Mouse (Mus musculus) heart, postnatal 4 days (tissue): Measurements from ENCODE around the gene 4931428F04Rik. TPM values are rescaled to one million over a fixed set of nuclear protein-coding genes. Genes with fewer than 3 reads are reported as not detected.
A peak's percentile ranks its signal among the peaks of the same experiment; 100 is the strongest.

Source experiments
- DNase-seq: peaks from one replicate; pipeline ENCODE4 v3.0.0; 2021
- total RNA-seq, 2 experiments: library from RNA; stranded (reverse); gene quantifications; 2 replicates each; pipeline ENCODE4 v1.2.3; 2021

The 4931428F04Rik gene
- total RNA-seq, result 1 to 10 TPM; 6.0 to 7.5 TPM

DNA sequence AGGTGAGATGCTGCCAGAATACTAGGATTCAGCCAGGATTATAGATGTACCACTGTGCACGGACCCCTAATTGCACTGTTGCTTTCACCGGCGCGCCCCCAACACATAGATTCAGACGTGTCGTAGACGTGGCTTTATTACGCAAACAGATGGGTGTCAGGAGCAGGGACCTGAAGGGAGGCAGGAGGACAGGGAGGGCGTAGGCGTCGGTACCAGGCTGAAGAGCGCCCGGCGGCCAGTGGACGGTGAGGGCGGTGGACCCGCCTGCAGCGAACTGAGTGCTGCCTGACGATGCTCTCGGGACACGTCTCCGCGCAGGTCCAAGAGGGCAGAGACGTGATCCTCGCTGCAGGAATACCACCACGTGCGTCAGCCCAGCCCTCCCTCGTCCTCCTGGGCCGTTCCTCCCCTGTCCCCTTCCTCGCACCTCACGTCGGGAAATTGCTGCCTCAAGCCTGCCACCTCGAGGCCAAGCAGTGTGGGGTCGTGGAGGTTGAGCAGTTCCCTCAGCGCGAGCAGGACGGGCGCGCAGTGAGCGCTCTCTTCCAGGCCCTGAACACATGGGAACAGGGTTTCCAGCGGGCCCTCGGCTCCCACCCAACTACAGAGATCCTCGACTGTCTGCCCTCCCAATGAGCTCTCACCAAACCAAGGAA lies at the start of gene 4931428F04Rik:
TSS of gene 4931428F04Rik (minus strand) at position 60 of the 656 bp plus-strand sequence.
- peak; percentile 62 for DNase-seq

DNA sequence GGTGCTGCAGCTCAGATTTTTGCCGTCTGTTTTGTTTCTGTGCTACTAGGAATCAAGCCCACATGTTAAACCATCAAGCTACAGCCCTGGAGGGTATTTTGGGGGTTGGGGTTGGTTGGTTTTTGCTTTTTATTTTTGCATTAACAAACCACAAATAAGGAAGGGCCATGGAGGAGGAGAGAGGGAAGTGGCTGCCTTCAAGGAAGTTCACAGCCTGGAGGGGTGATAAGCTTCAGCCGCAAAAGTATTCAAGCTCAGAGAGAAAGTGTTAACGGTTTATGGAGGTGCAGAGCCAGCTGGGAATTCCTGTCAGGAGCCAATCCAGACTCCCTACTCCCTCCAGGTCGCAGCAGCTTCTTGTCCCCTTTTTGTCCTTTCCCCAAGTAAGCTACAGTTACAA lies 49.3 kb upstream of the 4931428F04Rik start:
- no peak for DNase-seq

DNA sequence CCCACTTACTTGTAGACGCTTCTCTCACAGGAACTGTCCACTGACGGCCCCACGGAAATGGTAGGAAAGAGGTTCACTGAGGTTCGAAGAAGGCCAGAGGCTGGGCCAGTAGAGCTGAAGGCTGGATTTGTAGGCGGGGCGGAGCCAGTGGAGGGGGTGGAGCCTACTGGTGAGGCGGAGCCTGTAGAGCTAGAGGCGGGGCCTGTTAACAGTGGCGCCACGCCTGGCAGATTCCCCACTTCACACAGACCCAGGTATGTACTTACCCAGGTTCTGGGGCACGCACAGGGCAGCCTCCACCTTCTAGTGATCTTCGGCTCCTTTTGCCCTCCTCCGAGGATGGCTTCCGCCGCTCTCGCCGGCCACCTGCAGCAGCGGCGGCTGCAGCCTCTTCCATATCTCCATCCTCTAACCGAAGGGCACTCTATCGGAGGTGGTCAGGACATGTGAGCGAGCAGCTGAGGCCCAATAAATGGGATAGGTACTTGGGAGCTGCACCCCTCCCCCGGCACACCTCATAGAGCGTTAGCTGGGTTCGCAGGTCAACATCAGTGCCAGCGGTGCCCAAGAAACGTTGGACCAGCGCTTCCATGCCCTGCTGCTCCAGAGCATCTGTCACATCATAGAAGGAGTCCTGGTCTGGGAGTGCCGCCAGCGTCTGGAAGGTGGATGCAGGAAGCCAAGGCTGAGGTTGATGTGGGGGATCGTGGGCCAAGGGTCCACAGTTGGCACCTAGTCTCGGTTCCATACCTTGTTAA lies 46.9 kb upstream of the 4931428F04Rik start:
- DNase-seq, result no peak

DNA sequence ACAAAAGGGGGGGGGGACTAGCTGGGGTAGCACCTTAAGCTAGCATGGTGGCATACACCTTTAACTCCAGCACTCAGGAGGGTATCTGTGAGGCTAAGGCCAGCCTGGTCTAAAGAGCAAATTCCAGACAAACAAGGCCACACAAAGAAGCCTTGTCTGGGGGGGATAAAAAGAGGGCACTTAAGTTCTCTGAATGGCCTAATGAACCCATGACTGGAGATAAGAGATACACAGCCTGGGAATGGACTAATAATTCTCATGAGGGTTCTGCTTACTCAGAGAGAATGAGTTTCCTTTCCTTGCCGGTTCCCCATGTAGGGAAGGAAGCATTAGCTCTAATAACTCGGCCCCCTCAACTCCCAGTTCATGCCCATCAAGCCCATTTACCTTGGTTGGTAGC lies 42.9 kb upstream of the 4931428F04Rik start:
- DNase-seq, result no peak

DNA sequence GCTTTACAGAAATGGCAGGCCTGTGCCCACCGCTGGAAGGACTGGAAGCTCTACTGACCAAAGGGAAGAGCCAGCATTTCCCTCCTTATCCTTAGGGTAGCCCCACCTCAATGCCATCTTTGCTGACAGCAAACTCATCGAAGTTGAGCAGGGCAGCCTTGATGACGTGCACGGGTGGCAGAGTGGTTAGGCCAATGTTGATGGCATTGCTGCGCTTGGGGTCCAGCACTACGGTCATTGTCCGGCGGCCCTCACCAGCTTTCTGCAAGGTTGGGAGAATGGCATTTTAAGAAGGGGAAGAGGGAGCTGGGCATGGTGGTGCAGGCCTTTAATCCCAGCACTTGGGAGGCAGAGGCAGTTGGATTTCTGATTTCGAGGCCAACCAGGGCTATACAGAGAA lies 42.3 kb upstream of the 4931428F04Rik start:
- no peak for DNase-seq

DNA sequence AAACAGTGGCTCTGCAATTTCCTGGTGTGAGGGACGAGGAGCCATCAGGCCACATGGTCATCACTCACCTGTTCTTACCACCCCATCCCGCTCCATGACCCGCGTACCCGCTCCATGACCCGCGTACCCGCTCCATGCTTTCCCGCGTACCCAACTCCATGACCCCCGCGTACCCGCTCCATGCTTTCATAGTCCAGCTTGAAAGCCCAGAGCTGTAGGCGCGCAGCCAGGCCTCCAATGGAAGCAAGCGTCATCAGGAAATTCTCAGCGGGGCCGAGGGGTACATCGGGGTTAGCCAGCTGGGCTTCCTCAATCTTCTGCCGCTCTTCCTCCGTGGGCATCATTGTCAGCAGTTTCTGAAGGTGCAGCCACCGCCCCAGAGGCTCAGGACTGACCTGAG lies 41.8 kb upstream of the 4931428F04Rik start:
- DNase-seq, result no peak

DNA sequence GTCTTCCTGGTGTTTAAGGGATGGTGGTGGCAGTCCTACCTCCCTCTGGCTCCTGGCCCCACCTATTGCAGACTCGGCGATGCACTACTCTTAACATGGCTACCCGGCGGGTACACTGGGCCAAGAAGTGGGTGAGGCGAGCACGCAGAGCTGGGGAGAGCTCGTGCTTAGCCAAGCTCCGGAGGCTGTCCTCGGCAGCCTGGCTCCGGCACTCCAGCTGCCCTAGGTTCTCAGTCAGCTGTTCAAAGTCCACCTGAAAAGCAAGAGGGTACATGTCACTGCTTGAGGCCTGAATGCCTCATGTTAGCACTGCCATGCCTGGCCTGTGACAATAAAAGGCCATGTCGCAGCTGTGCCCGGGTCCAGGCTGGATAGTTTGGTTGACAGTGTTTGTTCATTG lies 40.7 kb upstream of the 4931428F04Rik start:
- DNase-seq, result no peak

DNA sequence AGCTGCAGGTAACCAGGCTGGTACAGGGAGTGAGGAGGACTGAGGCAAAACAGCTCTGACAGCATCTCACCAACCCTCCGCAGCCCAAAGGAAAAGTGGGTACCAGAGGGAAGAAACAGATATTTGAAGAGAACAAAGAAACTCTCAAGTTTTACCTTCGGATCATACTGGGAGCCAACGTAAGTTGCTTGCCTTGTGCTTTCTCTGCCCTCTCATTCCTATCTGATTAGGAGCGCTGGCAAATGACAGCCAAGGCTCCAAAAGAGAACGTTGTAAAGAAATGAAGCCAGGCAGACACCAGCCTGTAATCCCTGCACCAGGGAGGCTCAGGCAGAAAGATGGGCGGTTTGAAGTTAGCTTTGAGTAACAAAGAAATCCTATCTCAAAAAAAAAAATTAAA lies 37.3 kb upstream of the 4931428F04Rik start:
- no peak for DNase-seq

DNA sequence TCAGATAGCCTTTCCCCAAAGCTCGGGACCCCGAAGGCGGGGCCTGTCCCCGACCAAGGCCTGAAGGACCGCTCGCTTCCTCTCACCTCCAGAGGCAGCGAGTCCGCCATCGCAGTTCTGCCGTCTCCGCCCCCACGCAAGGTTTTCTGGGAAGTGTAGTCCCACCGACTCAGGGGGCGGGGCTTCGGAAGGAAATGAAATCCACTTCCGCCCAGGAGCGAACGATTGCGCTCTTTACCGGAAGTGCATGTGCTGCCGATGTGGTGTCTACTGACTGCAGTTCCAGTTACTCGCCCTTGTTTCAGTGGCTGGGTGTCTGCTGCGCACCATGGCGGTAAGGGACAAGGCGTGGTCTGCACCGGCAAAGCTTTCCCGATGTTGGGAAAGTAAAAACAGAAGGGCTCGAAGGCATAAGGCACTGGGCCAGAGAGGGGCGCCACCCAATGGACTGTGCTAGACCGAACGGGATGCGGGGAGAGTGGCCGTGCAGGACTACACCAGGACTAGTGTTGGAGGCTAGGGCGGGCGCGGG lies 36.5 kb upstream of the 4931428F04Rik start, which contains the start of the genes Lrrc29 and Tmem208:
TSS of gene Lrrc29 (minus strand) at position 138 of the 532 bp plus-strand sequence.
TSS of gene Tmem208 (plus strand) at position 214 of the 532 bp plus-strand sequence.
- peak; percentile 98 for DNase-seq

DNA sequence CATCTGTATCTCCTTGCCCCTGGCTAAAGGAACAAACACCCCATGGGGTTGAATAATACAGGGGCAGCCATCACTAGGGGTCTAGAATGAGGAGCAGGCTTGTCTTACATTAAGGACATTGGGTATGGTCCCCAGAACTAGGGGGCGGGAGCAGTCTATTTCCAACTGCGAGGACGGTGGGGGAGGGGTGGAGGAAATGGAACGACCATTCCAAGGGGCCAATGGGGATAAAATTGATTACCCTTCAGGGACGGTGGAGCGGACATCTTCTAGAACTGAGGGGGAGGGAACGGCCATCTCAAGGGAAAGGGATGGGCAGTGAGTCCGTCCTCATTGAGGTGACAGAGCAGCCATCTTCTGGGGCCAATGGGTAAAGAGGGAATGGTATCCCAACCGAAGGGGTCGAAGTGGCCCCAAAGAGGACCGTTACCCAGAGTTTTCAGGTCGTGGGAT lies 36.0 kb upstream of the 4931428F04Rik start:
- DNase-seq, result no peak

DNA sequence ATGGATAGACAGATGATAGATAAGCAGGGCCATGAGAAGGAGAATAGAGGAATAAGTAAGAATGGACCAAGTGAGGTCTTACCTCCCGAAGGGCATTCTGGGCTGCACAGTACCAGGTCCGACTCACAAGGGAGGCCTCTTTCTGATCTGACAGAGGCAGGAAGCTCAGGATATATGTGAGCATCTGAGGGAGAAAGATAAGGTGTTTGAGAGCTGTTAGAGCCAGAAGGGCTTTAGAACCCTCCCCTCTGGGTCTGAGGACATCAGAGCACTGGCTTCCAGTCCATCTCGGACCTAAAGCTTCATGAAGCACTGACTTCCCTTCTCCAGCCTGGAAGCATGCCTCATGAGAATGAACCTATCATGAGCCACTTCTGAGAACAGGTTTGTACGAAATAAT lies 33.5 kb upstream of the 4931428F04Rik start:
- no peak for DNase-seq

DNA sequence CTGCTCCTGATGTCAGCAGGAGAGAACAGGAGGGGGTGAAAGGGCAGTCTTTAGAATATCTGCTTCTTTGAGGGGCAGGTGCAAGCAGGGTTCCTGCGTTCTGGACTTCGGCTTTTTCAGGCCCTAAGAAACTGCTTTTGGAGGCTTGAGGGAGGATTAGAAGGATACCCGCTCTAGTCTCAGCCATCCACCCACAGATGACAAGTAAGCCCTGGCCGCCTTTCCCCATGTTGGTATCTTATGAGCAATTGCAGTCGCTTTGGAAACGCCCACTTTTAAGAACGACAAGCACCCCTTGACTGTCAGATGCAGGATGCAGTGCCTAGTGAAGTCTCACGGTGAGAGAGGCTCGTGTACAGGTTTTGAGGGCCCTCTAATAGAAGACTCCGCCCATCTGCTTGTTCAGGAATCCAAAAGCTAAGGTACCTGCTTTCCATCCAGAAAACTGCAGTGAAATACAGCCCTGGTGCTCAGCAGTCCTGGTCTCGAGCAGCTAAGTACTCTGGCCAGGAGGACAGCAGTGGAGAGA lies 29.1 kb upstream of the 4931428F04Rik start:
- DNase-seq, result no peak

DNA sequence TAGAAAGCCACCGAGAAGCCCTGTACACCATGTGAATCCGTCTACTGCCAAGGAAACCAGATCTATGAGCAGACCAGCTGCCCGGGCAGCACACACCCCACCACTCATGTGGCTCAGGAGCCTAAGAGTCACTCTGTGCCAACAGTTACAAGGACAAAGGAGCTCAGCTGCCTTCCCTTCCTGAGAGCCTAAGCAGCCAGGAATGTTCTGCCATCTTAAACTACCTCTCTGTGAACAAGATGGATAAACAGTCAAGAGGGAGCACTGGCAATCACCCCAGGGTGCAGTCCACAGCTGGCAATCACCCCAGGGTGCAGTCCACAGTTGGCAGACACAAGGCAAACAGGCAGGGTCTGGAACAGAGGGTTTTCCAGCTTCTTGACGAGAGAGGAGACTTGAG lies 28.3 kb upstream of the 4931428F04Rik start:
- no peak for DNase-seq

DNA sequence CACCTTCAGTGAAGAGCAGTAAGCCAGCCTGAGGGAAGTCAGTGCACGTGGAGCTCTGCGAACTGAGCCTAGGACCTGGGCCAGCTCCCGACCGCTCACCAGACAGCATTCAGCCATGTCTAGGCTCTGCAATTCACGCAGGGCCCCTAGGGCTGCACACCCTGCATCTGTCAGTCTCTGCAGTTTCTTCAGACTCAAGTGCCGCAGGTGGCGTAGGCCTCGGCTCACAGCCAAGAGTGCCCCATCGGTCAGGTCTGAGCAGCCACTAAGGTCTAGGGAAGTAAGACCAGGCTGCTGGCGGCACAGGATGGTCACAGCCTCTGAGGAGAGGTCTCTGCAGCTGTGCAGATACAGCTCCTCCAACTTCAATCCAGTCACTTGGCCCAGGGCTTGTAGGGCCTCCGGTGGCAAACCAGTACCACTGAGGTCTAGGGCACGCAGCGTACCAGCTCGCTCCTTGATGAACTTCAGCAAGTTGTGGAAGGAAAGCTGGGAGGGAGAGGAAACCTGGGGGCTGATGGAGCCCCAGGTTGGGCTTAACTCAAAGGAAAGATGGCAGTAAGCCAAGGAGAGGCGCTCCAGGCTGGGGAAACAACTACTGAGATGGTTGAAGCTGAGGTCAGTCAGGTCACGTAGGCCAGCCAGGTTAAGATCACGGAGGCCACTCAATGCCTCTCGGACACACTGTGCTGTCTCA lies 25.6 kb upstream of the 4931428F04Rik start:
- no peak for DNase-seq

DNA sequence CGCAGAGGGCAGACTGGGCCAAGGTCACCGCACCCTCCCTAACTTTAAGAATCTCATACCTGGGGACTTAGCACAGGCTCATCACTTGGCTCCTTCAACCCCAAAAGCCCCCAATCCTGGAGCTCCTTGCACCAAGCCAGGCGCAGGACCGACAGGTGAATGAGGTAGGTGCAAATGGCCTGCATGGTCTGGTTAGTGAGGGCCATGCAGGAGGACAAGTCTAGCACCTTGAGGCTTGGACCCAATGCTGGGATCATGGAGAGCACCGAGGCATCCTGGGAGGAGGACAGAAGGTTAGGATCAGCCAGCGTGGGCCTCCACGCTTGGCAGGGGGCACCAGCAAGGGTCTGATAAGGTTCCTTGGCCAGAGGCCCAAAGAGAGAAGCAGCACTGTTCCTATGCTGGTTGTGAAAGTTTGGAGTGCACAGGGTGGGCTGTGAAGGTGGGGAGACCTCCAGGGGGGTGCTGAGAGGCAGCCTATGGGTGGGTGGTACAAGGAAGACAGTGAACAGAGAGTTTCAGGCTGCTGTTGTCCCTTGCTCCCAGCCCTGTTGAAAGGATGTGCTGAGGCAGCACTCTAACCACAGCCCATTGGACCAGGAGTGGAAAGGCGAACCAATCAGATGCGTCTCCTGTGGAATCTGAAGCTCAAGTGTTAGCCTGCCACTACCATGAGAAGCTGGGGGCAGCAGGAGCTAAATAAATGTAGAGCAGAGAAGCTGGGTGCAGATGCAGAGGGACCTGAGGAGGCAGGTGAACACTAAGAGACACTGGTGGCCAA lies 24.1 kb upstream of the 4931428F04Rik start:
- no peak for DNase-seq

DNA sequence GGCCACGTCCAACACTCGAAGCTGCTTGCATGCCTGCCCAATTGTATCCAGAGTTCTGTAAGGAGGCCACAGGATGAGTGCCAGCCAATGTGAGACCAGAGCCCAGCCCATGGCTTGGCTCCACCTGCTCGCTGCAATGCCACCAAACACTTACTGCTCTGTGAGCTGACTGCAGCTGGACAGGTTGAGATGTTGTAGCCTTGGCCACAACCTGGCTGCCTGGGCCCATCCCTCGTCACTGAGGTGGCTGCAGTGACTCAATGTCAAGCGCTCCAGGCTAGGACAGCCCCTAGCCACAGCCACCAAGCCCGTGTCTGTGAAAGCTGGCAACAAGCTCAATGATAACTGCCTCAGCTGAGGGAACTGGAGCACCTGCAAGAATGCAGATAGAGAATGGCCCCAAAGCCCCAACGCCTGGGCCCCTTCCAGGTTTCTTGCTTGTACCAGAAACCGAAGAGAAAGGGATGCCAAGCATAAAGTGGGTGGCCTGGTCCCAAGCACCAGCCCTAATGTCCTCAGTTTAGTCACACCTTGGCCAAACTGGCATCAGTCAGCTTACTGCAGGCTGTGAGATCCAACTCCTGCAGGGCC lies 23.3 kb upstream of the 4931428F04Rik start:
- DNase-seq, result no peak

DNA sequence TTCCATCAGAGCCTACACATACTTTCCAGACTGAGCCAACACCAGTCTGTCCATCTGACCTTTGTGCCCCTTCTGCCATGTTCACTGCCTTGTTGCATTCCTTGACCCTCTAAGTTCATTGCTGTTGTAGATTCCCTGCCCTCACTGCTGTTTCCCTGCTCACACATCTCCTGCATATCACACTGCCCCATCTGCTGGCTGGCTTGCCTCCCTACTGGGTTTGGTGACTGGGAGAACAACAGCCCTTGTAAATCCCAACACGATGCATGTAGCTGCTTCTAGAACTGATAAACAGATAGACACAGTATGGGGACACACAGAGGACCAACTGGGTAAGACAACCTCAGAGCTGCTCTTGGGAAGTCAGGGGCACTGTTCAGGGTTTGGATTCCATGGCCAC lies 22.1 kb upstream of the 4931428F04Rik start:
- no peak for DNase-seq

DNA sequence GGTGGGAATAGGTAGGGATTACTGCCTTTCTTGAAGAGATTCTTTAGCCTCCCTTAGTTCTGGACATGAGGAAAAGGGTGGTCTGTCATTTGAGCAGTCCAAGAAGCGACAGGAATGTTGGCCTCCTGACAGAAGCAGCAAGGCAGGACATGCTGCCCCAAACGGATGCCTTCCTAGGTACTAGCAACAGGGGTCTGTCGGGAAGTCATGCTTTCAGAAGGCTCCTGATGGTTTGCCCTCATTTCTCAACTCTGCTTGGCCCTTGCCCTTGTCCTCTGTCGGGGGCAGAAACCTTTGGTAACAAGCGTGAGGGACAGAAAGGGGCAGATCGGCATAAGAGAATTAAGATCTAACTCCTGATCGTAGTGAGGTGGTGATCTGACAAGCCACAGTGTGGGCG lies 20.5 kb upstream of the 4931428F04Rik start:
- no peak for DNase-seq

DNA sequence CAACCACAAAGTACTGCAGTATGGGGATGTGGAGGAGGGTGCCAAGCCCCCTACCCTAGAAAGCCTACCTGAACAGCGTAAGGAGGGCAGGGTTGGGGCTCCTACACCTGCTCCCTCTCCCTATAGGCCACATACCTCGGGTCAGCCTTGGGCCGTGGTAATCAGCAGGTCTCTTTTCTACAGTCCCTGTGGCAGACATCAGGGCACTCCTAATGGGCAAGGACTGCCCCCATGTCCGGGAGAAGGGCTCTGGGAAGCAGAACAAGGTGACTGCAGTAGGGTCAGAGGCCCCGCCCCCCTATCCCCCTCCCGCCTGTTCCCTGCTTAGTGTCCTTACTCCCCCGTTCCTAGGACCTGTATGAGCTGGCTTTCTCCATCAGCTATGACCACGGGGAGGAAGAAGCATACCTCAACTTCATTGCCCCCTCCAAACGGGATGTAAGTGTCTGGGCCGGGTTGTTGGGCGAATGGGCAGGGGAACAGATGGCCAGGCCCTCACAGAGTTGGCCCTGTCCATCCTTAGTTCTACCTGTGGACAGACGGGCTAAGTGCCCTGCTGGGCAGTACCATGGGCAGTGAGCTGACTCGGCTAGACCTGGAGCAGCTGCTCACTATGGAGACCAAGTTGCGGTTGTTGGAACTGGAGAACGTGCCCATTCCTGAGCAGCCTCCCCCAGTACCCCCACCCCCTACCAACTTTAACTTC lies 19.6 kb upstream of the 4931428F04Rik start:
- DNase-seq, result no peak

DNA sequence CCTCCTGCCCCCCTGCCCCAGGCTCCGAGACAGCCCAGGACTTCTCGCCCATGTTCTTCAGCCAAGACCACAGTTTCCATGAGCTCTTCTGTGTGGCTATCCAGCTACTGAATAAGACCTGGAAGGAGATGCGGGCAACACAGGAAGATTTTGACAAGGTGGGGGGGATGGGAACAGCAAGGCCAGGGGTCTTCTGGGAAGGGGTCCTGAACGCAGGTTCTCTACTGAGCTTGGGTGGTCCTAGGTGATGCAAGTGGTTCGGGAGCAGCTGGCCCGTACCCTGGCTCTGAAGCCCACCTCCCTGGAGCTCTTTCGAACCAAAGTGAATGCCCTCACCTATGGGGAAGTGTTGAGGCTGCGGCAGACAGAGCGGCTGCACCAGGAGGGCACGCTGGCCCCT lies 18.8 kb upstream of the 4931428F04Rik start:
- no peak for DNase-seq

DNA sequence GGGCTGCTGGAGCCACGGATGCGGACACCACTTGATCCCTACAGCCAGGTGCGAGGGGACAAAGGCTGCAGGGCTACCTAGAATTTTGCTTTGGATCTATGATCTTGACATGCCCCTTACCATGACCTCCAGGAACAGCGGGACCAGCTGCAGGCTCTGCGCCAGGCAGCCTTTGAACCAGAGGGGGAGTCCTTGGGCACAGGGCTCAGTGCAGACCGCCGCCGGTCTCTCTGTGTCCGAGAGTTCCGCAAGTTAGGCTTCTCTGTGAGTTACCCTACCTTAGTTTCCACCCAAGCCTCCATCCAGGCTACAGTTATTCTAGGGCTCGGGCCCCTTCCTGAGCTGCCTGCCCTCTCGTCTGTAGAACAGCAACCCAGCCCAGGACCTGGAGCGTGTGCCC lies 18.0 kb upstream of the 4931428F04Rik start:
- DNase-seq, result no peak
